Mouse (Mus musculus) limb, embryonic 14.5 days (tissue): ENCODE measurements at regions not wholly inside any gene's neighbourhood (a gene's known extent, or its start where the extent isn't known, plus 50 kb on each side); places are given as distances from the start of the nearest gene placed in this dataset.

Experiments used
- ATAC-seq: fragments of 200-750 bp; cut with Nextera tagmentation; 2 replicates; pipeline ENCODE4 v1.8.0; 2017; ENCODE audit warnings: low read depth, moderate number of reproducible peaks, moderate TSS enrichment; ENCODE audit not compliant: low FRiP score
- DNase-seq: peaks from one replicate; pipeline ENCODE4 v3.0.0-alpha.2; 2015; ENCODE audit warnings: low spot score
- H3K27ac ChIP-seq: fragments of 300-500 bp; sonication (generic); replicated peaks from 2 replicates; pipeline ENCODE4 v1.5.1; 2014; ENCODE audit warnings: low read depth, mild to moderate bottlenecking, low read length, moderate library complexity, mixed read lengths
- H3K27me3 ChIP-seq: fragments of 300-500 bp; sonication (generic); 2 replicates; pipeline ENCODE4 v1.6.1; 2014; ENCODE audit warnings: low read length, mixed read lengths; ENCODE audit not compliant: control insufficient read depth, insufficient read depth
- H3K36me3 ChIP-seq: fragments of 300-500 bp; sonication (generic); 2 replicates; pipeline ENCODE4 v1.6.1; 2014; ENCODE audit warnings: mild to moderate bottlenecking, low read length, moderate library complexity, mixed read lengths; ENCODE audit not compliant: control insufficient read depth, insufficient read depth
- H3K4me1 ChIP-seq: fragments of 300-500 bp; sonication (generic); 2 replicates; pipeline ENCODE4 v1.6.1; 2014; ENCODE audit warnings: antibody characterized with exemption, low read length, mixed read lengths; ENCODE audit not compliant: control insufficient read depth, insufficient read depth
- H3K4me2 ChIP-seq: fragments of 300-500 bp; sonication (generic); replicated peaks from 2 replicates; pipeline ENCODE4 v1.6.1; 2014; ENCODE audit warnings: low read depth, mild to moderate bottlenecking, low read length, moderate library complexity; ENCODE audit not compliant: severe bottlenecking
- H3K4me3 ChIP-seq: fragments of 300-500 bp; sonication (generic); replicated peaks from 2 replicates; pipeline ENCODE4 v1.5.1; 2014; ENCODE audit warnings: low read length
- H3K9ac ChIP-seq: fragments of 300-500 bp; sonication (generic); 2 replicates; pipeline ENCODE4 v1.6.1; 2014; ENCODE audit warnings: mild to moderate bottlenecking, low read depth, low read length, moderate library complexity; ENCODE audit not compliant: severe bottlenecking
- H3K9me3 ChIP-seq: fragments of 300-500 bp; sonication (generic); 2 replicates; pipeline ENCODE4 v1.6.1; 2016; ENCODE audit warnings: low read length; ENCODE audit not compliant: control insufficient read depth
- POLR2A ChIP-seq: fragments of 200-500 bp; IDR thresholded peaks from 2 replicates; pipeline ENCODE4 v1.8.0; 2012; ENCODE audit warnings: inconsistent platforms, mild to moderate bottlenecking, moderate library complexity, borderline replicate concordance; ENCODE audit not compliant: insufficient read depth, insufficient read length; ENCODE audit errors: extremely low read depth
- WGBS: fragments of 180-500 bp; shearing (Covaris S2); extraction: QIAGEN DNeasy Blood & Tissue Kit; methylation state at CpG from one replicate; pipeline ENCODE4 v1.1.7; 2014; 5-methylcytosine and 5-hydroxymethylcytosine counted together

- no peak overlapping the region for H3K27ac ChIP-seq
- H3K4me3 ChIP-seq = no peak overlapping the region
- H3K27me3 ChIP-seq = no peaks in the 10 kb centered on the region
- no peak for DNase-seq
- ATAC-seq = no peak
- no peaks in the 10 kb centered on the region for H3K4me1 ChIP-seq
- 78% methylated on average over 1 of the region's 1 CpGs for WGBS
- no peak overlapping the region for H3K4me2 ChIP-seq
- no peaks in the 10 kb centered on the region for H3K36me3 ChIP-seq
- no peak for TF ChIP-seq POLR2A
- no peaks in the 10 kb centered on the region for H3K9me3 ChIP-seq
- no peak overlapping the region for H3K9ac ChIP-seq
Measured at GRCm38 (mm10) chr19:18318391-18318944, 313.2 kb downstream of the Ostf1 start.

- Histone ChIP-seq H3K4me1 (no peaks in the 10 kb centered on the region), H3K36me3 (no peaks in the 10 kb centered on the region), H3K9ac (no peak overlapping the region), H3K27me3 (no peaks in the 10 kb centered on the region), H3K4me2 (no peak overlapping the region), H3K4me3 (no peak overlapping the region), H3K9me3 (no peaks in the 10 kb centered on the region), H3K27ac (no peak overlapping the region)
- ATAC-seq (peak; percentile 80), DNase-seq (peak; percentile 45)
- 32% methylated on average over 1 of the region's 1 CpGs for WGBS
- no peak for TF ChIP-seq POLR2A
Measured at GRCm38 (mm10) chr19:18273415-18273814, 358.2 kb downstream of the Ostf1 start.

GRCm38 (mm10) chr19:18255074-18255684 lies 376.4 kb downstream of the Ostf1 start:
- DNase-seq = peak; percentile 36
- no peak for TF ChIP-seq POLR2A
- ATAC-seq = no peak
- Histone ChIP-seq H3K4me3 (peak overlapping the region; percentile 8; the same call in 1 of the 2 replicates), H3K4me2 (peak overlapping the region; percentile 36), H3K27me3 (no peaks in the 10 kb centered on the region), H3K9ac (0 out of 2 replicates have a peak overlapping the region, but pooled peaks have one; percentile 3), H3K36me3 (no peaks in the 10 kb centered on the region), H3K9me3 (no peaks in the 10 kb centered on the region), H3K27ac (peak overlapping the region; percentile 20; the same call in 1 of the 2 replicates), H3K4me1 (no peaks in the 10 kb centered on the region)
- WGBS = 52% methylated on average over 14 of the region's 14 CpGs

- DNase-seq (no peak), ATAC-seq (no peak)
- H3K36me3 ChIP-seq = no peaks in the 10 kb centered on the region
- no peaks in the 10 kb centered on the region for H3K4me1 ChIP-seq
- TF ChIP-seq POLR2A = no peak
- no peak overlapping the region for H3K4me2 ChIP-seq
- 83% methylated on average over 4 of the region's 4 CpGs for WGBS
- no peak overlapping the region for H3K9ac ChIP-seq
- H3K27ac ChIP-seq = no peak overlapping the region
- H3K4me3 ChIP-seq = no peak overlapping the region
- no peaks in the 10 kb centered on the region for H3K27me3 ChIP-seq
- no peaks in the 10 kb centered on the region for H3K9me3 ChIP-seq
Measured at GRCm38 (mm10) chr19:18253333-18253732, 378.3 kb downstream of the Ostf1 start.
